Mouse (Mus musculus) left cerebral cortex, postnatal 4 days (tissue): ENCODE measurements around the gene Ptpre. TPM values are rescaled to one million over a fixed set of nuclear protein-coding genes. Genes with fewer than 3 reads are reported as not detected.
A peak's percentile ranks its signal among the peaks of the same experiment; 100 is the strongest.
"Not testable (repeated sequence)": the region's sequence is repeated elsewhere in the genome, so short reads cannot be mapped to it uniquely, and the experiment has no call there.

Experiments
- DNase-seq: peaks from one replicate; pipeline ENCODE4 v3.0.0-alpha.2; 2022
- intact Hi-C: fragments of 180-260 bp; cut with DNase I; formaldehyde crosslinking; loops from one replicate; pipeline ENCODE4 v1.15.1; 2025
- total RNA-seq, 2 experiments: library from RNA; stranded (reverse); gene quantifications; 2 replicates each; pipeline ENCODE4 v1.2.3; 2021

Ptpre gene
- total RNA-seq, 2 experiments from 2014 or later: 25.1 to 26.2 TPM

GRCm38 (mm10) chr7:135575319-135576069, 38.2 kb downstream of the Ptpre start:
- DNase-seq, intact Hi-C loops: not testable (repeated sequence)

DNA sequence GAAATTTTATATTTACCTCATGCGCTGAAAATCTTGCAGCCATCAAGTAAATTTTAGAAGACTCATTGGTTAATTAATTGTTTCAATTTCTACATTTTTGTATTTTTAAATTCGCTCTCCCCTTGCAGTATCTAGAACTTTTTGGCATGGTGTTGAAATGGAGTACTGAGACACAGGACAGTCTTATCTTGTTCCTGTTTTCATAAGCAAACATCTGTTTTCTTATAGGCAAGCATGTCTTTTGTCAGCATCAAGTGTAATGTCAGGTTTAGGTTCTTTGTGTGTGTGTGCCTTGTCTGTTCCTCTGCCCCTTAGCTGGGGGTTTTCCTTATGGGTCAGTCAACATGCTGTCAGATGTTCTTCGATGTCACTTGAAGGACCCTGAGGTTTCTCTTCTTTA, 39.0 kb downstream of the Ptpre start:
- intact Hi-C loops: no loop called here
- no peak for DNase-seq

DNA sequence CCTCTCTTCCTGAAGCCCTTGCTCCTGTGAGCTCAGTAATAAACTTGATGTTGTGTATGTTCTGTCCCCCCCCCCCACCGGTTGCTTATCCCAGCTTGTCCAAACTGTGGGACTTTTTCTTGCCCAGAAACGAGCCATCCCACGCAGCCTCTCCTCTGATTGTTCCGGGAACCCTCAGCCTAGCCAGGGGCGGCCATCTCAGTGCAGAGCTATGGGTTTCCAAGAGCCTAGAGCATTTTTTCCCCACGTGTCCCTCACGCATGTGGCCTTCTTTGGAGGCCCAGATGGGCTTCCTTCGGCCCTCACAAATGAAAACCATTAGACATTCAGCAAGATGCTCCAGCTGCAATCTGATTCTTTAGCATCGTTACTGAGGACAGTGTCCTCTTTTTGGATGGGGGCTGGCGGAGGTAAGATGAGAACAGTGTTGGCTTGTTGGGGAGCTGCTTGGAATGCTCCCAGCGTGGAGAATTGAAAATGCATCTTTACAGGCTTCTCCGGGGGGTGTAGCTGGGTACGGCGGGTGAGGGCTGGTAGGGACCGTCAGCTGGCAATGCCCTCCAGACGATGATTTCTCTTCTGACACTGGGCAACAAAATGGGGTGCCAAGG, 41.5 kb downstream of the Ptpre start:
- DNase-seq: no peak

DNA sequence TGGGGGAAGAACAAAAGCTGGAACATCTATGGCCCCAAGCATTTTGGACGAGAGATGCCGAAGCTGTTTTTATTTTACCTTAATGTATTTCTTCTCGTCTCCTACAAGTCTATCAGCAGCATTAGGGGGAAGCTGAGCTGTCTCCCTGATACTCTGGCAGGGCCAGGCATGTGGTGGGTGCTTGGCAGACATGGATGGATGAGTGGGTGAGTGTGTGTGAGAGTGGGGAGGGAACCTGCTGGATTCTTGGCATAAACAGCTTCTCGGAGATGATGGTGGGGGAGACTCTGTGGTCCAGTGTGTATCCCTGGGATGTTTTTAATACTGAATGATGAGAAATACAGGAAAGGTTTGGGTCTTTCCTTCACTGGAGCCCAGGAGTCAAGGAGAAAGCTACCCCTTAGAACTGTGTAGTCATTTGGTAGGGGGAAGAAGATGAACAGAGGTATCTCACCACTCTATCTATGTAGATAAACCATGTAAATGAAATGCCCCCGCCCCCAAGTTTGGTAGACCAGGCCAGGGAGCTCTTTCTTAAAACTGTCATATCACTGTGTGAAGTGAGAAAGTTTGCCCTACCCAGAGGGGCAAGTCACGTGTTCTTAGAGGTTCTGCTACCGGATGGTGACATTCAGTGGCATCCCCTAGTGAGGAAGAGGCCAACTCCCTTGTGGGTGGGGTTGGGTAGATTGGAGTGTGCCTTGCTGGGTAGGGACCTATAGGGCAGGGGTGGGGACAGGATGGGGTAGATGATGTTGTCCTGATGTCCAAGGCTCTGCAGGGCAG, 43.2 kb downstream of the Ptpre start:
- intact Hi-C loops: no loop called here
- DNase-seq: no peak

More for the DNA sequence above, 41.5 kb downstream of the Ptpre start:
- intact Hi-C loops: no loop called here

GRCm38 (mm10) chr7:135581128-135581527, 43.8 kb downstream of the Ptpre start:
- DNase-seq: no peak
- intact Hi-C loops: no loop called here

DNA sequence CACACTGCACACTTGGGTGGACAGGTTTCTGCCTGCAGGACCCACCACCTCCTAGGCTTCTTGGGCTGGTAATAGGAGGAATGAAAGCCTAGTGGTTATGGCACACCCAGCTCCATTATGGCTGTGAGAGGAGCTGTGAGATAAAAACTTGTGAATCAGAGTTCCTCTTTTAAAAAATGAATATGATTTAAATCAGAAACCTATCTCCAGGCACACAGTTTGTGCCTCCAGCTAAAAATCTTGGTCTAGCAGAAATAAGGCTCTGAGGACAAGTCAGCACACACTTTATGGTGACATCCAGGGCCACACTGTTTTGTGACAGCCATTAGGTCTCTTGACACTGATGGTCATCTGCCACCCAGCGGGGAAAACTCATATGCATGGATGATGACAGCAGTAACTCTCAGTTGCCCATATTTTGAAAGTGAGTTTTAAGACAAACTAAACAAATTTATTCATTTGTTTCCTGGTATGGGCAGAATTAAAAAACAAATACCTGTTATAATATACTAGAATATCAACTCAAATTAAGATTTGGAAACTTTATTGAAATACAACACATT, 47.9 kb downstream of the Ptpre start:
- intact Hi-C loops: no loop called here
- DNase-seq: no peak

- DNase-seq: no peak
- intact Hi-C loops: no loop called here
Measured at GRCm38 (mm10) chr7:135586402-135586801, 49.1 kb downstream of the Ptpre start.

DNA sequence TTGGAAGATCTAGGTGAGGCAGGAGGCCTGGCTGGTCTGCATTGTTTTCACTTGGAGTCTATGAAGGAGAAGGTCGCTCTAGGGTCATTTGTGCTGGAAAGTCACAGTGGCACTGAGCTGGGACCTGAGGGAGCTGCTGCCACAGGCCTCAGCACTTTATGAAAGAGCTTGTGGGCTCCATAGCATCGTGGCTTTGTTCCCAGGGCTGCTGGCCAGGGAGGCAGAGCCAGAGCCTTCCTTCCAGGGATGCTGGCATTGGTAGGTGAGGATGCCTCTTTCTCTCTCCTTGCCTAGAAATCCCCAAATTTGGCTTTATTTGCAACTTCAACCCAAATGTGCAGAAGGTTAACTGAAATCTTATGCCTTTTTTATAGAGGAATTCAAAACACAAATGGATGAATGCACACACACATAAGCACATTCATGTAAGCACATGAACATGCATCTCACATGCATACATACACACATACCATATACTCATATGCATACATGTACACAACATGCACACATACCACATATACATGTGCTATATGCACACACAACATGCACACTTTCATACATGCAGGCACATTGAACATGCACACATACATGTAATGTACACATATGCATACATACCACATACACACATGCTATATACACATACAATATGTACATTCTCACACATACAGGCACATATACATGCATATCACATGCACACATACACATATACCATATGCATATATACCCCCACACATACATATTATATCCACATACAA, 50.7 kb downstream of the Ptpre start:
- intact Hi-C loops: no loop called here
- no peak for DNase-seq

GRCm38 (mm10) chr7:135588620-135589309, 51.5 kb downstream of the Ptpre start:
- DNase-seq: no peak

DNA sequence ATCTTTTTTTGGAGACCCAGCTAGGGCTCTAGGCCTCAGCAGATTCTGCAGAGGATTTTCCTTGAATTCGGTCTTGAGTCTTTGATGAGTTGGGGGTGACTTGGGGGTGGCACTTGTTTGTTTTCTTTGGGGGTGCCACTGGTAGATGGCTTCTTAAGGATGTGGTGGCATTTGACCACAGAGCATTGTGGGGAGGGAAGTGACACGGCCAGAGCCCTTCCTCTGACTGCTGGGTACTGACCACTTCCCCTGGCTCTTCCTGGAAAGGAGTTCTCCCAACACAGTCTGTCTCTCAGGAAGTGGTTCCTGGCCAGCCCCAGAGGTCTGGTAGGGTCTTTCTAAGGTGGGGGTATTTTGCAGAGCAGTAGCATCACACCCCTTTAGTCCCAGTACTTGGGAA, 54.2 kb downstream of the Ptpre start:
- no peak for DNase-seq
- intact Hi-C loops: no loop called here

More at GRCm38 (mm10) chr7:135588620-135589309, 51.5 kb downstream of the Ptpre start:
- intact Hi-C loops: no loop called here

DNA sequence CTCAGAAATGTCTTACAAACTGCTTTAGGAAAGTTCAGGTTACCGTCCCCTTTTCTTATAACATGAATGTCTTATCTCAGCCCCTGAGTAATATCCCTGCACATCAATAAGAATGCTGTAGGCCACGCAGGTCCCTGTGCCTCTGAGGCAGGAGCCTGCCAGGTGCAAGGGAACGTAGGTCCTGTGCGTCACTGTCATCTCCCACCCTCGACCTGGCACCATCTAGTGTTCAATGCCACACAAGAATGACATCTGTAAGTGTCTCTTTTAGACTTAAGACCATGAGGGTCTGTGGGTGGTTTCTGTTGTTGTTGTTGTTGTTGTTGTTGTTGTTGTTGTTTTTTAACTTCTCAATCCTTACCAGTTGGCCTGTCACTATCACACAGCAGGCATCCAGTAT, 56.0 kb downstream of the Ptpre start:
- DNase-seq: no peak
- intact Hi-C loops: no loop called here

DNA sequence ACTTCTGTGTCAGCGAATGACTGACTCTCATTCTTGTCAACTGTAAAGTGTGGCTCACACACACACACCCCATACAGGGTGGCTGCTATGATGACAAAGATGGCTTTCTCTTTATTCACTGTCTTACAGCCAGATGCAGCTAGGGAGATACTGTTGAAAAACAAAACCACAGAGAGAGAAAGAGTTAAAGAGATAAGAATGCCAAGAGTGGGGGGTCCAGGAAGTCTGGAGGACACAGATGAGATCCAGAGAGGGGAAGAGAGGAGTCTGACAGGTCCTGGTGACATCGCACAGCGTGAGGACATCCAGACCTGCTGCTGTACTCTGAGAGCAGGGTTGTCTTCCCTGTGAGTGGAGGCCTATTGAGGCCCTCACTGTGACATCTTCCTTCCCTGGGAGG, 56.5 kb downstream of the Ptpre start:
- no peak for DNase-seq
- intact Hi-C loops: no loop called here

DNA sequence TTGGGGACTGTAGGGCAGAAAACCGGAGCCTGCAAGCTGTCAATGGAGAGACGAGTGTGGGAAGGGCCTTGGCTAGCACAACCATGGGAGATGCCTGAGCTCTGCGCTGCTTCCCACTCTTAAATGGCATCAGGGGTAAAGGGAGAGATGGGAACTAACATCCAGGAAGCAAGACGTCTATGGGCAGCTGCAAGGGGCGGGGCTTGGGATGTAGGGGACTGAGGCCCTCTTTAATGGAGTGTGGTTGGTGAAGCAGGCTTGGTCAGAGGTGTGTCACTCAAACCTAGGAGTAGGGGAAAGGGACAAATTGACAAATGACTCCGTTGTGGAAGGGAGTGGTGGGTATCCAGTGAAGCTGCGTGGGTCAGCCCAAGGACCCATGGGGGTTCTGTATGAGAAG, 57.4 kb downstream of the Ptpre start:
- no peak for DNase-seq

DNA sequence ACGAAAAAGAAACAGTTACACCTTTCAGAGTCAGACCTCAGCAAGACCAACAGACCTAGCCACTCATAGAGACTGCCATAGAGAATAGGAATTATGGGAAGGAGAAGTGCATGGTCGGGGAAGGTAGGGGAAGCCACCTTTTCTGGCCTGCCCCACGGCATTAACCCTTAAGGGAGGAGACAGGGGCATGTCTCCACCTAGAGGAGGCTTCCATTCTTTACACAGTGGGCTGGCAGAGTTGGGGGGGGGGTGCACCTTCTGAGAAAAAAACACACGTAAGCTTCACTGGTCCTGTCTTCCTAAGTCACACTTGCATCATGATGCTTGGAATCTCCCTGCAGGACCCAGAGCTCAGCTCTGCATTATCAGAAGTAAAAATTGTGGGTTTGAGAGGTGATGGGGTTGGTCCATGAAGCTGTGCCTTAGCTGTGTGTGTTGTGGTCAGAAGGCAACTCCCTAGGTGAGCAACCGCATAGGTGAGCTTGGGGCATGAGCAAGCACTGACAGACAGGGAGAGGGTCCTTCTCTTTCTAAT, 58.4 kb downstream of the Ptpre start:
- intact Hi-C loops: no loop called here
- no peak for DNase-seq

More for the DNA sequence above, 57.4 kb downstream of the Ptpre start:
- intact Hi-C loops: no loop called here

GRCm38 (mm10) chr7:135597006-135597405, 59.7 kb downstream of the Ptpre start:
- peak; percentile 52 for DNase-seq
- intact Hi-C loops: no loop called here

DNA sequence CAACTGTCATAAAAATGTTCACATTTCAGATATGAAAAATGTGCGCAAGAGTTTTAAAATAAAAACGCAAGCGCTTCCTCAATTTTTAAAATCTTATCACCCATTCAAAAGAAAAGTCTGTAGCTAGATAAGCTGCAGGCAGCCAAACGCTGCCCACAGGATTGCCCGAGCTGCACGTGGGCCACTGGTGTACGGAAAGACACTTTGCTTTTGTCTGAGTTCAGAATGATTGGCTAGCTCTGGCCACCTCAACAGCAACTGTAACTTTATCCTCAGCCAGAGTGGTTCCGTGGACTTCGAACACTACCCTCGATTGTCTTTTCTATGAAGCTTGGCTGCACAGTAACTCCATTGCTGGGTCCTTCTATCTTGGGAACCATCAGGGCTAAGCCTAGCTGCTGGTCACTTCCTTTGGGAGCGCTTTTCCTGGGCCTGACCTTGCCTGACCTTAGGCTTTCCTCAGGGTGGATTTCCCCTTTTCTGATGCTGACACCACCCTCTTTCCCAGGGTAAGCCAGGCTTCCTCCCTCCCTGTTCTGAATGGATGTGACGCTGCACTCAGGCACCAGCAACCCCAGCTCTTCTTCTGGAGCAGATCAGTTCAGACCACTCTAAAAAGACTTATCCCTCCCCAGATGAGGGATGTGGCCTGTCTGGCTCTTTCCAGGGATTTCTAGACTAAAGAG, 60.5 kb downstream of the Ptpre start:
- intact Hi-C loops: no loop called here

GRCm38 (mm10) chr7:135598303-135598855, 61.1 kb downstream of the Ptpre start:
- intact Hi-C loops: no loop called here
- no peak for DNase-seq

More for the DNA sequence above, 60.5 kb downstream of the Ptpre start:
- no peak for DNase-seq

DNA sequence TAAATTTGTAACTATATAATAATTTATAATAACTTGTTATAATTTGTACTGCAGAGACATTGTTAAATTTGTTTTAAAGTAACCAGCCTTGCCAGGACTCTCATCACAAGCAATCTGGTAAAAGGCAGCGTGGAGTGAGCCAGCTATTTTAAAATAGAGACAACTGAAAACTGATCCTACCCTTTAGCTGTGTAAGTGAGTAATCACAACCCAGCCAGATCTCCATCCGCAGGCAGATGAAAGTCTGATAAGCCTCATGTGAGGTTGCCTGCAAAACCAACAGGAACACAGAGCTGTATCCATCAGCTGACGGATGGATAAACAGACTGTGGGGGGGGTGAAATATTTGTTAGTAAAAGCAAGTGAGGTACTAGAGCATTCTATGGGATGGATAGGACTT, 62.8 kb downstream of the Ptpre start:
- intact Hi-C loops: no loop called here
- no peak for DNase-seq

GRCm38 (mm10) chr7:135601607-135602006, 64.3 kb downstream of the Ptpre start:
- no peak for DNase-seq
- intact Hi-C loops: no loop called here
